Mouse (Mus musculus) urinary bladder, adult 2 months (tissue): Measurements from ENCODE around the gene Gpr143. TPM values are rescaled to one million over a fixed set of nuclear protein-coding genes. Genes with fewer than 3 reads are reported as not detected.
"Not testable (repeated sequence)": the region's sequence is repeated elsewhere in the genome, so short reads cannot be mapped to it uniquely, and the experiment has no call there.

Source experiments
- DNase-seq: peaks from one replicate; pipeline ENCODE4 v3.0.0; 2022; ENCODE audit warnings: low spot score
- polyA plus RNA-seq: library from polyadenylated mRNA; depleted of rRNA; stranded (reverse); fragments of >200 nt; gene quantifications from 2 replicates; pipeline ENCODE4 v1.2.3, GENCODE M21; 2012; rRNA removed

Gene Gpr143
- polyA plus RNA-seq, result not detected in 2 replicates

GRCm38 (mm10) chrX:152781720-152782403 is at the start of gene Gpr143:
Gene Gpr143, plus strand, starts transcription at chrX:152781921.
- DNase-seq, result no peak

- DNase-seq, result no peak
These were observed 46.4 kb upstream of the Gpr143 start for GRCm38 (mm10) chrX:152735283-152735682.

- DNase-seq, result no peak
These were observed 43.5 kb upstream of the Gpr143 start for GRCm38 (mm10) chrX:152738191-152738590.

DNA sequence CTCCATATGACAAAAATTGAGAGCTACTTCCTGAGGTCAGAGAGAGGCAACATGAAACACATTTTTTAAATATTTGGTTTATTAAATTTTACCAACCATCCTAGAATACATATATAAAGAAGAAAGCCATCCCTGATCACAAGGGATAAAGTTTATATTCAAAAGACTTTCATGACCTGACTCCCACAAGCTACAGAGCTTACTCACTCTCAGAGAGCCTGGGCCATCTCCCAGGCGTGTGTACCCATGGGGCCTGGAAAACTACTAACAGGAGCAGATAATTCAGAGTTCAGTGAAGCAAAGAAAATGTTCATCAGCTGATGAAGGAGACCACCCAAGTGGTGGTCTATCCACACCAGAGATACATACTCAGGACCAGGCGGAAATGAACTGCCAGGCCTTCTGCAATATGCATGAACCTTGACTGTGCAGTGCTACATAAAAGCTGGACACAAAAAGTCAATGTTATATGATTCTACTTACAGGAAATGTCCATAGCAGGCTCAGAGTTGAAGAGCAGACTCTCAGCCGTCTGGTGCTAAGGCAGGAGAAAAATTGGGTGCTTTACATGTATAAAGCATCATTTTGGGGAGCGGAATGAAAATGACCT is 42.9 kb upstream of the Gpr143 start:
- DNase-seq, result no peak

GRCm38 (mm10) chrX:152743642-152744041 is 38.1 kb upstream of the Gpr143 start:
- DNase-seq, result no peak

DNA sequence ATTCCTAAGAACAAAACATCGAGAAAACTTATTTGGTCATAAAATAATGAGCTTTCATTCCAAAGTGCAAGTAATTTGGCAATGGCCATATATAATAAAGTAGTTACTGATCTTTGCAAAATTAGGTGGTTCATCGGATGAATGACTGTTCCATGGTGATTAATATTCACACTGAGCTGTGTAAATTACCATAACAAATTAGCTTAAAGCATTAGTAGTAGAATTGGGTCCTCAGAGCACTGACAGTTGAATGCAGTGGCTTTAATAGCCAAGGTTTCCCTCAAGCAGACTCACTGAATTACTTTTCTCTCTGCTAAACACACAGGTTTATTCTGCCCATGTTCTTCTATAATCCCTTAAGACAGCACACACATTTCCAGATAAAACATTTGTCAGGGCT is 35.8 kb upstream of the Gpr143 start:
- no peak for DNase-seq

GRCm38 (mm10) chrX:152755819-152756218 is 25.9 kb upstream of the Gpr143 start:
- DNase-seq, result no peak

DNA sequence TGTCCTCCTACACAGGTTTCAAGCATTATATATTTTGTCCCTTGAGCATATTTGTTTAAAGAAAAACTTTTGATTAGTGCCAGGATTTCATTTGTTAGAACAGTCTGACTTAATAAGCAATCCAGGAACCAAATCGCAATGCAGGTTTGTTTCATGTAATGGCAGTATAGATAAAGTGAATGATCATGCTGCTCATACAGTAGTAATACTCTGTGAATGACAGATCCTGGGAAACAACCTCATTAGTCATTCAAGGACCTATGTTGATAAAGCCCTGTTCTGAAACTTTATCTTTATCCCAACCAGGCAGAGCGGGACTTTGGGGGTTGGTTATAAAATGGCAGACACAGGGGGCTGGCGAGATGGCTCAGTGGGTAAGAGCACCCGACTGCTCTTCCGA is 25.4 kb upstream of the Gpr143 start:
- DNase-seq, result no peak

DNA sequence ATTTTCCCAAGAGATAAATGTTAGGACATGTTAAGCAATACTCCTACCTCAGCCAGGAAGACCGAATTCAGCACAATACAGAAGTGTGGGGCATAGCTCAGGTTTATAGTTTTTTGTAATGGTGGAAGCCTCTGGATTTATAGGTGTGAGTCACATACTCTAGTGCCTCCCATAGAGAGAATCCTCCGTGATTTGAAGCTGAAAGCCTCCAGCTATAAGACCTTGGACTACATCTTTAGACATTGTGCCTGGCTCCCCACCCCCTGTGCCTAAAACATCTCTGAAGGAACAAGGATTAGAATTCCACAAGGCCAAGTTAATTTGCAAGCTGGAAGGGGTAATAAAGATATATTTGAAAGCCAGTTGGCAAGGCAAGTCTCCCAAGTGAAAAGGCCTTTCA is 19.3 kb upstream of the Gpr143 start:
- no peak for DNase-seq

- no peak for DNase-seq
These were observed 18.9 kb upstream of the Gpr143 start for GRCm38 (mm10) chrX:152762855-152763254.

GRCm38 (mm10) chrX:152764171-152764570 is 17.6 kb upstream of the Gpr143 start:
- no peak for DNase-seq

DNA sequence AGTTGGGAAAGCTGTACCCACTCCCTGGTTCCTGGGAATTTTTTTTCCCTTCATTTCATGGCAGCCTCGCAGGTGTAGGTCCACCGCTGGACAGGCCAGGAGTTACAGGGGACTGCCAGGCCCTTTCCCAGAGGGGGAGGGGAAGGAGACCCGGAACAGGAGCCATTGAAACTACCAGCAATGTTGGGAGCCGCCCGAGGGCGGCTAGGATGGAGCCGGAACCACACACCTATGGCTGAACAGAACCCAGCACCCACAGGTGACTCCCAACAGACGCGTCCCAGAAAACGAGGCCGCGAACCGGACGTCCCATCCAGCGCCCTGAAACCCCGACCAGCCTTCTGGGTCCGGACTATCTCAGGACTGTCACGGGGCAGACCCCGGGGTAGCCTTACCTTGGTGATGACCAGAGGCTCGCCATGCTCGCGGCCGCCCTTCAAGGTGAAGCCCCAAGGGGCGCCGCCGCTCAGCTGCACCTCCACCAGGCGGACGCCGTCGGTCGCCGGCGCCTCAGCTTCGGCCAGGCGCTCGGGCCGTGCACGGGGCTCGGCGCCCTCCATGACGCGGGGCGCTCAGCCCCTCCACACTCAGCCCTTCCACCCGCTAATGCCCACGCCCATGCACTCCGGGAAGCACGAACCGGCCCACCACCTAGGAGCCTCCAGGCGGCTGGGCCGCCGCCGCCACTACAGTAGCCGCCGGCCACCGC is 12.7 kb upstream of the Gpr143 start, which contains the start of gene Shroom2:
Gene Shroom2, minus strand, starts transcription at position 575 of the 709 bp plus-strand sequence.
- DNase-seq, result peak; percentile 44

DNA sequence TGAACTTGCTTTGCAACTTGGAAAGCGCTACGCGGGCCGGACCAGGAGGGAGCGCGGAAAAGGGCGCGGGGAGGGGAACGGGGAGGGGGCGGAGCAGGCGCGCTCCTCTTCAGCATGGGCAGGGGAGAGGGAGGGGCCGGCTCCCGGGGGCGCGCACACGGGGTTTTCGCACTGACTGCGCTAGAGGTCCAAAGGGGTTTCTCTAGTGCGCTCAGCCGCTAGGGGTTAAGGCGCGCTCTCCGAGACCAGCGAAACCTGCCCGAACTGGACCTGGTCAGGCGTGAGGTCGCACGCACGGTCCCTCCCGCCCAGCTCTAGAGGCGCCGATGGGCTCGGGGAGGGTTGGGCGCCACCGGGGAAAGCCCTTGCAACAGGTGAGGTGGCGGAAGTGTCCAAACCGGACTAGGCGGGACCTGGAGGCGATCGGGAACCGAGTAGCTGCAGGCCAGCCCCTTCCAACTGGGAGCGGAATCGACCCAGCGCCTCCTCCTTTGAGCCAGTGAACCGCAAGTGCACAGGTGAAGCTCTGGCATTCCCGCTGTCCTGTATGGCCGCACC is 12.0 kb upstream of the Gpr143 start:
- peak; percentile 37 for DNase-seq

DNA sequence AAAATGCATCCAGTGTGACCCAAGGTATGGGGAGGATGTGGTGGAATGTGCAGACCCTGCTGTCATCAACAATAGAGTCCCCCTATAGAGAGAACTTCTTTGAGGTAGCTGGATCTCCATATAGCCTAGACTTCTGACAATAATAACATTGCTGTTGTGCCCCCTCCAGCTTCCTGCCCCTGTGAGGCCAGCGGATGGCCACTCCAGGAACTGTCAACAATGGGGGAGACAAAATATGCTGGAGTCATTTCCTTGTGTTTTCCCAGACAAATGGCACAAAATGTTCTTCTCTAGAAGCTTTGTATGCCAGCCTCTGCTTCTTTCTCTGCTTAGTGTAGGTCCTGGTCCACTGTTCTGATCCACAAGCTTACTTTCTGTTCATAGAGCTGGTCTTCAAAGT is 6.4 kb downstream of the Gpr143 start:
- no peak for DNase-seq

- DNase-seq, result no peak
These were observed 6.9 kb downstream of the Gpr143 start for GRCm38 (mm10) chrX:152788611-152789010.

- no peak for DNase-seq
These were observed 23.6 kb downstream of the Gpr143 start for GRCm38 (mm10) chrX:152805317-152805716.

DNA sequence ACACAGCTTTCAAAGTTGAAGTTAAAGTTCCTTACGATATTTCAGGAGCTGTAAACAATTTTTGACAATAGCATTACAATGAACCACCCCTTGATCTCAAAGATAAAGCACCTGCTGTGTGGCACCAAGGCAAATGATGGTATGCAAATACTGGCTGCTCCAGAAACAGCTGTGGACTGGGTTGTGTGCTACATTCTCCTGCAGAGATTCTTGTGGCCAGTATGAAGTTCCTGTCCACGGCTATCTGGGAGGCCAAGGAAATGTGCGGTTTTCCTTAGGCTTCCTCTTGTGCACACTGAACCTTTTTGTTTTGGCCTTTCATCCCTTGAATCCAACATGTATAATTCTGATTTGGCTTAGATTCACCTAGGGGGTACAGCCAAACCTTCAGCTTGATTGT is 31.6 kb downstream of the Gpr143 start:
- no peak for DNase-seq

- no peak for DNase-seq
These were observed 37.3 kb downstream of the Gpr143 start for GRCm38 (mm10) chrX:152818996-152819395.

GRCm38 (mm10) chrX:152831003-152831550 is 49.4 kb downstream of the Gpr143 start:
- not testable (repeated sequence) for DNase-seq

DNA sequence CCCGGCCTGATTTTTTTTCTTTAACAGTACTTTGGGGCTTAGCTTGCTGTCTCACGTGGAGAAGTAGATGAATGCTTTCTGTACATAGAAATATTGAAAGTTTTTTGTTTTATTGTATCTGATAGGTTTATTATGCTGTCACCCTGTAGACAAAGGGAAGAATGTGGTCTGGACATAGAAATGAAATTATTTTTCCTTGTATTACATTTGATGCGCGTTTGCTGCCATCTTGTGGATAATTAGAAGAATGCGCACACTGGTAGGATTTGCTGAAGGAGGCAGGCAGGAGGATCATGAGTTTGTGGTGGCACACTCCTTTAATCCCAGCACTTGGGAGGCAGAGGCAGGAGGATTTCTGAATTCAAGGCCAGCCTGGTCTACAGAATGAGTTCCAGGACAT is 53.2 kb downstream of the Gpr143 start:
- DNase-seq, result not testable (repeated sequence)

DNA sequence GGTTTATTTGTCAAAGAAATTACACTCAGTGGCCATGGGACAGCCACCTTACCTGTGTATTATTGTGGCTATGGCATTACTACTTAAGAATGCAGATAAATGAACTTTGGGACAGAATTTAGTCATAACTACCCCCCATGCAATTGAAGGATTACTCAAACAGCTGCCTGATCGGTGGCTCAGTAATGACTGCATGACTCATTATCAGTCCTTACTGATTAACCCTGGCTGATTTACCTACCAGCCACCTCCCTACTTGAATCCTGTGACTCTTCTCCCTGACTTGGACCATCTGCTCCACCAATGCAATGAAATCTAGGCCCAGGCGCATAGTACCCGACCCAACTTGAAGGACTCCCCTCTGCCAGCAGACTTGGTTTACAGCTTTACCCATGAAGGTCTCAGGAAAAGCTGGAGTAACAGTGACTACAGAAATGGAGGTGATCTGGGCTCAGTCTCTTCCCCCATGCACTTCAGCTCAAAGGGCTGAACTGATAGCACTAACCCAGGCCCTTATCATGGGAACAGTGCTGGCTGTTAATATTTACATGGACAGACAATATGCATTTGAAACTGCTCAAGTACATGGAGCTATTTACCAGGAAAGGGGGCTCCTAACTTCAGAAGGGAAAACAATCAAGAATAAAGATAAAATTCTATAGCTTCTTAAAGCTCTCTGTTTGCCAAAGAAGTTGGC is 73.5 kb downstream of the Gpr143 start:
- no peak for DNase-seq
